Mouse (Mus musculus) hindbrain, embryonic 16.5 days (tissue): ENCODE results near the gene AU040320. TPM values are rescaled to one million over a fixed set of nuclear protein-coding genes. Genes with fewer than 3 reads are reported as not detected.
A peak's percentile ranks its signal among the peaks of the same experiment; 100 is the strongest.

Source experiments
- ATAC-seq: fragments of 200-750 bp; cut with Nextera tagmentation; 2 replicates; pipeline ENCODE4 v1.8.0; 2017; ENCODE audit warnings: moderate TSS enrichment, moderate library complexity
- H3K27ac ChIP-seq: fragments of 300-500 bp; sonication (generic); 2 replicates; pipeline ENCODE4 v1.5.1; 2014; ENCODE audit warnings: low read depth, mild to moderate bottlenecking, control low read depth, low read length, moderate library complexity
- H3K27me3 ChIP-seq: fragments of 300-500 bp; sonication (generic); replicated peaks from 2 replicates; pipeline ENCODE4 v1.6.1; 2014; ENCODE audit warnings: low read length; ENCODE audit not compliant: control insufficient read depth, insufficient read depth
- H3K36me3 ChIP-seq: fragments of 300-500 bp; sonication (generic); 2 replicates; pipeline ENCODE4 v1.6.1; 2014; ENCODE audit warnings: mild to moderate bottlenecking, low read length, moderate library complexity, mixed read lengths; ENCODE audit not compliant: control insufficient read depth, insufficient read depth
- H3K4me1 ChIP-seq: fragments of 300-500 bp; sonication (generic); 2 replicates; pipeline ENCODE4 v1.6.1; 2014; ENCODE audit warnings: low read depth, low read length; ENCODE audit not compliant: control insufficient read depth, insufficient read depth
- H3K4me2 ChIP-seq: fragments of 300-500 bp; sonication (generic); 2 replicates; pipeline ENCODE4 v1.6.1; 2014; ENCODE audit warnings: mild to moderate bottlenecking, low read length, control low read depth, moderate library complexity
- H3K4me3 ChIP-seq: fragments of 300-500 bp; sonication (generic); 2 replicates; pipeline ENCODE4 v1.5.1; 2014; ENCODE audit warnings: mild to moderate bottlenecking, low read length, control low read depth, moderate library complexity
- H3K9ac ChIP-seq: fragments of 300-500 bp; sonication (generic); 2 replicates; pipeline ENCODE4 v1.6.1; 2014; ENCODE audit warnings: low read depth, mild to moderate bottlenecking, control low read depth, low read length, moderate library complexity
- H3K9me3 ChIP-seq: fragments of 300-500 bp; sonication (generic); 2 replicates; pipeline ENCODE4 v1.6.1; 2014; ENCODE audit warnings: mild to moderate bottlenecking, low read length, moderate library complexity; ENCODE audit not compliant: control insufficient read depth
- WGBS: fragments of 180-500 bp; shearing (Covaris S2); extraction: QIAGEN DNeasy Blood & Tissue Kit; methylation state at CpG from one replicate; pipeline ENCODE4 v1.1.7; 2014; 5-methylcytosine and 5-hydroxymethylcytosine counted together
- polyA plus RNA-seq: library from polyadenylated mRNA; unstranded; fragments of >200 nt; fragmentation: Nextera tagmentation; extraction: Ambion mirVana; gene quantifications from 2 replicates; pipeline ENCODE4 v1.2.1, GENCODE M21; 2015

AU040320 gene
- polyA plus RNA-seq, 1 experiment from 2014 or later, result 35.0 TPM

GRCm38 (mm10) chr4:126746194-126746840 is 7.0 kb upstream of the AU040320 start:
- Histone ChIP-seq H3K9me3 (no peaks in the 10 kb centered on the region), H3K4me1 (peaks cover 27% of the 10 kb centered on the region), H3K36me3 (peaks cover 28% of the 10 kb centered on the region)

DNA sequence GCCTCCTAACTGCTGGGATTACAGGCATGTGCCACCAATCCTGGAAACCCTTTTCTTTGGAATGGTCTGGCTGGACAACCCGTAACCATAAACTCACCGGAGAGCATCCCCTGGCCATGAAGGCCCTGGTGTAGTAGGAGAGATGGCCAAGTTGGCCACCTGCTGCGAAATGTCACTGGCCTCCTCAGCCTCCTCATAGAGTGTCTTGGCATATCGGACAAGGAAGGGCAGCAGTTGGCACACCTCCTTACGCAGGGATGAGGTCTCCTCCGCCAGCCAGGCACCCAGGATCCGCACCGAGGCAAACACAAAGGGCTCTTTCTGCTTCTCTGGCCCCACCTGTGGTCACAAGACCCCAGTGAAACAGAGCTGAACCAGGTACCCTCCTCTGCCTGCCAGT is 5.0 kb upstream of the AU040320 start:
- WGBS, result 85% methylated on average over 8 of the region's 8 CpGs
- no peak overlapping the region for H3K9ac ChIP-seq
- H3K36me3 ChIP-seq, result peaks cover 28% of the 10 kb centered on the region
- no peak overlapping the region for H3K4me2 ChIP-seq
- ATAC-seq, result no peak
- H3K4me1 ChIP-seq, result peaks cover 35% of the 10 kb centered on the region
- no peak overlapping the region for H3K4me3 ChIP-seq
- H3K27me3 ChIP-seq, result no peaks in the 10 kb centered on the region; the same call in 1 of the 2 replicates
- no peak overlapping the region for H3K27ac ChIP-seq
- no peaks in the 10 kb centered on the region for H3K9me3 ChIP-seq

More at GRCm38 (mm10) chr4:126746194-126746840, 7.0 kb upstream of the AU040320 start:
- 82% methylated on average over 10 of the region's 10 CpGs for WGBS
- H3K27ac ChIP-seq, result no peak overlapping the region
- no peaks in the 10 kb centered on the region; the same call in 1 of the 2 replicates for H3K27me3 ChIP-seq
- ATAC-seq, result no peak
- no peak overlapping the region; the same call in 1 of the 2 replicates for H3K9ac ChIP-seq
- no peak overlapping the region for H3K4me3 ChIP-seq
- H3K4me2 ChIP-seq, result no peak overlapping the region

GRCm38 (mm10) chr4:126749553-126749952 is 3.8 kb upstream of the AU040320 start:
- ATAC-seq, result no peak
- H3K27me3 ChIP-seq, result no peaks in the 10 kb centered on the region
- peak overlapping the region; percentile 14; the same call in 1 of the 2 replicates for H3K9ac ChIP-seq
- H3K27ac ChIP-seq, result no peak overlapping the region
- WGBS, result 76% methylated on average over 11 of the region's 11 CpGs
- no peak overlapping the region for H3K4me3 ChIP-seq
- peaks cover 25% of the 10 kb centered on the region for H3K36me3 ChIP-seq
- H3K4me1 ChIP-seq, result peaks cover 39% of the 10 kb centered on the region
- peak overlapping the region; percentile 42 for H3K4me2 ChIP-seq
- no peaks in the 10 kb centered on the region for H3K9me3 ChIP-seq

GRCm38 (mm10) chr4:126750046-126750683 is 3.2 kb upstream of the AU040320 start:
- ATAC-seq, result peak; percentile 5; the same call in 1 of the 2 replicates
- no peaks in the 10 kb centered on the region for H3K9me3 ChIP-seq
- H3K4me2 ChIP-seq, result peak overlapping the region; percentile 42
- H3K36me3 ChIP-seq, result peaks cover 19% of the 10 kb centered on the region
- no peaks in the 10 kb centered on the region for H3K27me3 ChIP-seq
- WGBS, result 50% methylated on average over 26 of the region's 26 CpGs
- H3K9ac ChIP-seq, result peak overlapping the region; percentile 47
- H3K27ac ChIP-seq, result peak overlapping the region; percentile 54; the same call in 1 of the 2 replicates
- H3K4me3 ChIP-seq, result peak overlapping the region; percentile 11
- H3K4me1 ChIP-seq, result peaks cover 45% of the 10 kb centered on the region

DNA sequence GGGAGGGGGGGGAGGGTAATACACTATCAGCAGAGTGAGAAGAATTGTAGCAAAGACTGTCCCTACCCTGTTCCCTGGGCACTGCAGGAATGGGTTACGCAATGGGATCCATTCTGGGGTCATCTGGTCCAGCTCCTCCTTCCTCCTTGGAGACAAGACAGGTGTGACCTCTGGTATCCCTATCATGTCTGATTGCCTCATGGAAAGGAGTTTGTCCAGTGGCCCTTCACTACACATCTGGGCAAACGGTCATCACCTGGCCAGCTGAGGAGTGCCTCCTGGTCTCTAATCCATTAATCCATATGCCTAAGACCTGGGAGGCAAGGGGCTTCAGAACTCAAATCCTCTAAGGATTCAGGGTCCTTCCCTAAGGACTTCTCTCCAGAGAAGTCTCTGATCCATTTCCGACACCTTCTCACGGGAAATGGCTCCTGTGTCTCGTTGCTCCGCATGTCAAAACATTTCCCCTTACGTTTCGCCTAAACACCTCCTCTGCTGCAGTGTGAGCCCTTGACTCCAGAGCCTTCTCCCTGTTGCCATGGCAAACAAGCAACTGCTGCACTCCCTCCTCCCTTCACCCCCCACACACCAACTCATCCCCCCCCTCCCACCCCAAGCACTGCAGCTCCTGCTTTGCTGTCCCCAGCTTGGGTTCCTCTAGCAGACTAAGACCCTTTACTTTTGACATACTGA is 2.3 kb upstream of the AU040320 start:
- peaks cover 13% of the 10 kb centered on the region for H3K36me3 ChIP-seq
- 78% methylated on average over 8 of the region's 8 CpGs for WGBS
- peak overlapping the region; percentile 75 for H3K4me2 ChIP-seq
- no peaks in the 10 kb centered on the region for H3K9me3 ChIP-seq
- peak overlapping the region; percentile 90 for H3K4me3 ChIP-seq
- ATAC-seq, result no peak
- H3K27ac ChIP-seq, result no peak overlapping the region; the same call in 1 of the 2 replicates
- H3K27me3 ChIP-seq, result no peaks in the 10 kb centered on the region
- peaks cover 47% of the 10 kb centered on the region for H3K4me1 ChIP-seq
- H3K9ac ChIP-seq, result peak overlapping the region; percentile 38; the same call in 1 of the 2 replicates

DNA sequence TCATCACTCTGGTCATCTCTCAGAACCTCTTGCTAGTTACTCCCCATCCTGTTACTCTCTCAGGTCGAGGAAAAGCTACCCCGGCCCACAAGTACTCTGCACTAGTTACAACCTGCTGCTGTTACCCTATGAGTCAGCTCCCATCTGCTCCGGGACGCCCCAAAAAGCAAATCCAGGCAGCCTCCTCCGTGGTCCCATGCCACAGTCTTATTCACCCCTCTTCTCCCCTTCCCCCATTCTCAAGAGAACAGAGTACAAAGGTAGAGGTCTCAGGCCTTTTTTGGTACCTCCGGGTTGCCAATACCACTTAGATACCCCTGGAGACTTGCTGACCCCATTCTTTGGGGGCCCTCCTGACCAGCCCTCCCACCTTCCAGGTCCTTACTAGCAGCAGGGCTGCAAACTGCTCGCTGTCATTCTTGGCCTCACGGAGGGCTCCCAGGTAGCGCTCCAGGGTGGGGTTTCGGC is 1.8 kb upstream of the AU040320 start:
- H3K9ac ChIP-seq, result peak overlapping the region; percentile 98
- H3K4me1 ChIP-seq, result peaks cover 47% of the 10 kb centered on the region
- H3K36me3 ChIP-seq, result peaks cover 8% of the 10 kb centered on the region
- 53% methylated on average over 10 of the region's 10 CpGs for WGBS
- H3K9me3 ChIP-seq, result no peaks in the 10 kb centered on the region
- no peak for ATAC-seq
- H3K27me3 ChIP-seq, result no peaks in the 10 kb centered on the region
- no peak overlapping the region for H3K27ac ChIP-seq
- H3K4me3 ChIP-seq, result peak overlapping the region; percentile 90
- H3K4me2 ChIP-seq, result peak overlapping the region; percentile 75

DNA sequence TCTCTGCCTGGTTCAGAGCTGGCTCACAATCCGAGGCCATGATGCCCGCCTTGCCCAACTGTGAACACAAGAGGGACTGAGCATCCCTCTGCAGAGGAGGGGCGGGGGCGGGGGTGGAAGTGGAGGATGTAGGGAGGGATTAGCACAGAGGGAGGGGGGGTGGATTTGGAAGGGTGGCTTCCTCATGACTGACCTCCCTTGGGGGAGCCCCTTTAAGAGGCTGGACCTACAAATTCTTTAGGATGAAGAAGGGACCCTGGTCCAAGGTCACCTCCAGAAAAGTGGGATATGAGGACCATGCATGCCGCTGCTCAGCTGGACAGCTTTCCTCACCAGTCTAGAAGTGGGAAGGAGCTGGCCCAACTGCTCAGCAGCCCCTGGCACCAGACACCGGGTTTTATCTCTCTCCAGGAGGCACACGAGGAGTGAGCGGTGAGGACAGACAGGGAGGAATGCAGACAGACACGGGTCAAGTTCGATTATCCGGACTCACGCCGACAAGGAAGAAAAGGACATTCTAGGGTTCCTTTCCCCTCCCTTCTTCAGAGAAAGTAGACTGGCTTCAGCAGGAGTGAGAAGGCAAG is 1.2 kb upstream of the AU040320 start:
- H3K36me3 ChIP-seq, result peaks cover 3% of the 10 kb centered on the region; the same call in 1 of the 2 replicates
- 6% methylated on average over 13 of the region's 13 CpGs for WGBS
- no peaks in the 10 kb centered on the region for H3K27me3 ChIP-seq
- peak overlapping the region; percentile 99 for H3K27ac ChIP-seq
- peak overlapping the region; percentile 98 for H3K9ac ChIP-seq
- no peaks in the 10 kb centered on the region for H3K9me3 ChIP-seq
- H3K4me1 ChIP-seq, result peaks cover 50% of the 10 kb centered on the region
- peak overlapping the region; percentile 90 for H3K4me3 ChIP-seq
- peak overlapping the region; percentile 75 for H3K4me2 ChIP-seq
- ATAC-seq, result no peak

GRCm38 (mm10) chr4:126752608-126753141 is 669 bp upstream of the AU040320 start:
- Histone ChIP-seq H3K4me3 (peak overlapping the region; percentile 90), H3K36me3 (no peaks in the 10 kb centered on the region), H3K27me3 (no peaks in the 10 kb centered on the region), H3K4me2 (peak overlapping the region; percentile 75), H3K9ac (peak overlapping the region; percentile 98), H3K9me3 (no peaks in the 10 kb centered on the region), H3K4me1 (peaks cover 50% of the 10 kb centered on the region), H3K27ac (peak overlapping the region; percentile 99)
- WGBS, result 0% methylated on average over 23 of the region's 23 CpGs
- ATAC-seq, result peak; percentile 2; the same call in 1 of the 2 replicates
